Mouse (Mus musculus): Measurements from ENCODE around the gene Kcnf1. TPM values are rescaled to one million over a fixed set of nuclear protein-coding genes. Genes with fewer than 3 reads are reported as not detected.

Gene Kcnf1
- polyA plus RNA-seq, 1 experiment from 2014 or later: 1.9 TPM

GRCm38 (mm10) chr12:17198621-17199020 lies 21.9 kb upstream of the Kcnf1 start:
- H3K27me3 ChIP-seq (replicated peaks; ENCODE audit: control insufficient read depth, insufficient read depth, low read length): no peaks in the 10 kb centered on the region
- H3K4me2 ChIP-seq (ENCODE audit: low read length): no peak overlapping the region
- H3K27ac ChIP-seq (ENCODE audit: low read depth, low read length): no peak overlapping the region
- DNase-seq (ENCODE audit: low spot score) (no peak), ATAC-seq (no peak)
- H3K9me3 ChIP-seq (replicated peaks; ENCODE audit: control insufficient read depth, low read length): no peaks in the 10 kb centered on the region
- no peaks in the 10 kb centered on the region for H3K4me1 ChIP-seq (ENCODE audit: control insufficient read depth, insufficient read depth, low read length)
- 94% methylated on average over 5 of the region's 5 CpGs for WGBS
- H3K4me3 ChIP-seq (ENCODE audit: low read depth, low read length): no peak overlapping the region
- no peaks in the 10 kb centered on the region for H3K36me3 ChIP-seq (ENCODE audit: control insufficient read depth, insufficient read depth, low read length)
- no peak overlapping the region for H3K9ac ChIP-seq (ENCODE audit: low read length)

DNA sequence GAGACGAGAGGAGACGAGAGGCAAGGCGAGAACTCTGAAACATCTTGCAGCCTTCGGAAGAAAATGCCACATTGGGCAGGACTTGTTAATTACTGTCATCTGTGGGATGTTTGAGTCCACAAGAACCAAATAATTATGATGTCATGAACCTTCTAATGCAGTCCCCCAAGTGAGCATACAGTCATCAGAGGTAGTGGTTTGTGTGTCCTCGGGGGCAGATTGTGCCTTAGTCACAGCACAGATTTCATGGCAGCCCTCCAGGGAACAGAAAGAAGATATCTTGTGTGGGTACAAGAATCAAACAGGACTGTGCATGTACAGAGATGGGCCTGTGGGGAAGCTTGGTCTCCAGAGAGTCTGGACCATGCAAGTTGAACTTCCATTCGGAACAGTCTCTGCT lies 17.5 kb upstream of the Kcnf1 start:
- ATAC-seq (no peak), DNase-seq (ENCODE audit: low spot score) (no peak)
- no peaks in the 10 kb centered on the region for H3K9me3 ChIP-seq (replicated peaks; ENCODE audit: control insufficient read depth, low read length)
- 93% methylated on average over 6 of the region's 6 CpGs for WGBS
- H3K9ac ChIP-seq (ENCODE audit: low read length): no peak overlapping the region
- H3K4me2 ChIP-seq (ENCODE audit: low read length): no peak overlapping the region
- no peaks in the 10 kb centered on the region for H3K4me1 ChIP-seq (ENCODE audit: control insufficient read depth, insufficient read depth, low read length)
- H3K36me3 ChIP-seq (ENCODE audit: control insufficient read depth, insufficient read depth, low read length): no peaks in the 10 kb centered on the region
- no peaks in the 10 kb centered on the region for H3K27me3 ChIP-seq (replicated peaks; ENCODE audit: control insufficient read depth, insufficient read depth, low read length)
- no peak overlapping the region for H3K27ac ChIP-seq (ENCODE audit: low read depth, low read length)
- H3K4me3 ChIP-seq (ENCODE audit: low read depth, low read length): no peak overlapping the region

GRCm38 (mm10) chr12:17193311-17193710 lies 16.6 kb upstream of the Kcnf1 start:
- WGBS: 93% methylated on average over 1 of the region's 1 CpGs
- H3K9ac ChIP-seq (ENCODE audit: low read length): no peak overlapping the region
- no peaks in the 10 kb centered on the region for H3K36me3 ChIP-seq (ENCODE audit: control insufficient read depth, insufficient read depth, low read length)
- no peaks in the 10 kb centered on the region for H3K27me3 ChIP-seq (replicated peaks; ENCODE audit: control insufficient read depth, insufficient read depth, low read length)
- no peaks in the 10 kb centered on the region for H3K9me3 ChIP-seq (replicated peaks; ENCODE audit: control insufficient read depth, low read length)
- H3K4me2 ChIP-seq (ENCODE audit: low read length): no peak overlapping the region
- H3K4me3 ChIP-seq (ENCODE audit: low read depth, low read length): no peak overlapping the region
- DNase-seq (ENCODE audit: low spot score) (no peak), ATAC-seq (no peak)
- H3K4me1 ChIP-seq (ENCODE audit: control insufficient read depth, insufficient read depth, low read length): no peaks in the 10 kb centered on the region
- no peak overlapping the region for H3K27ac ChIP-seq (ENCODE audit: low read depth, low read length)

- Histone ChIP-seq H3K4me2 (ENCODE audit: low read length) (no peak overlapping the region), H3K27ac (ENCODE audit: low read depth, low read length) (no peak overlapping the region), H3K27me3 (replicated peaks; ENCODE audit: control insufficient read depth, insufficient read depth, low read length) (no peaks in the 10 kb centered on the region), H3K9me3 (replicated peaks; ENCODE audit: control insufficient read depth, low read length) (no peaks in the 10 kb centered on the region), H3K9ac (ENCODE audit: low read length) (no peak overlapping the region), H3K36me3 (ENCODE audit: control insufficient read depth, insufficient read depth, low read length) (no peaks in the 10 kb centered on the region), H3K4me1 (ENCODE audit: control insufficient read depth, insufficient read depth, low read length) (no peaks in the 10 kb centered on the region), H3K4me3 (ENCODE audit: low read depth, low read length) (no peak overlapping the region)
- no peak for DNase-seq (ENCODE audit: low spot score)
- no peak for ATAC-seq
- WGBS: 85% methylated on average over 2 of the region's 2 CpGs
These were observed 16.2 kb upstream of the Kcnf1 start for GRCm38 (mm10) chr12:17192887-17193286.

- DNase-seq (ENCODE audit: low spot score) (no peak), ATAC-seq (peak; percentile 55; the same call in 1 of the 2 replicates)
- 0 out of 2 replicates have a peak, but pooled peaks cover 2% of the 10 kb centered on the region for H3K4me1 ChIP-seq (ENCODE audit: control insufficient read depth, insufficient read depth, low read length)
- WGBS: 27% methylated on average over 7 of the region's 7 CpGs
- H3K27me3 ChIP-seq (replicated peaks; ENCODE audit: control insufficient read depth, insufficient read depth, low read length): no peaks in the 10 kb centered on the region
- H3K27ac ChIP-seq (ENCODE audit: low read depth, low read length): no peak overlapping the region
- H3K9me3 ChIP-seq (replicated peaks; ENCODE audit: control insufficient read depth, low read length): no peaks in the 10 kb centered on the region
- H3K9ac ChIP-seq (ENCODE audit: low read length): no peak overlapping the region
- H3K36me3 ChIP-seq (ENCODE audit: control insufficient read depth, insufficient read depth, low read length): no peaks in the 10 kb centered on the region
- H3K4me3 ChIP-seq (ENCODE audit: low read depth, low read length): no peak overlapping the region
- no peak overlapping the region for H3K4me2 ChIP-seq (ENCODE audit: low read length)
These were observed 7.7 kb upstream of the Kcnf1 start for GRCm38 (mm10) chr12:17184303-17184775.

DNA sequence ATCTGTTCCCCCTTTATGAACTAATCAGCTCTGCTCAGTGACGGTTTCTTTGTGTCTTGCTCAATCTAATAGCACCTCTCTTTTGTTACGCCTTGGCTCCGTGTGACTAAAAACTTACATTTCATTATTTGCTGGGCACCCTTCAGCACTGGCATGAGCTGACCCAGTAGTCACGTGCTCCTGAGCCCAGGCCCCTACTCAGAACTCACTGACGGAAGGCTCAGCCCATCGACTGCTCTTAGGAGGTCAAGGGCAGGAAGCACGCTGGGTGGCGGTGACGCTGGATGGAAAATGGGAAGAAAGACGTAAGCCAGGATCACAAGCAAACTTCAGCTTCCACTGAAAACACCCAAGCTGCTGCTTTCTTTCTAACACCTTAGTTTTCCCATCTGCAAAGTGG lies 7.1 kb upstream of the Kcnf1 start:
- peak; percentile 48; the same call in 1 of the 2 replicates for ATAC-seq

GRCm38 (mm10) chr12:17176041-17176756 lies 489 bp downstream of the Kcnf1 start:
- H3K27me3 ChIP-seq (replicated peaks; ENCODE audit: control insufficient read depth, insufficient read depth, low read length): peaks cover 5% of the 10 kb centered on the region
- under 1% methylated on average over 54 of the region's 54 CpGs for WGBS
- H3K27ac ChIP-seq (ENCODE audit: low read depth, low read length): peak overlapping the region; percentile 56
- peak; percentile 83 for ATAC-seq
- H3K9me3 ChIP-seq (replicated peaks; ENCODE audit: control insufficient read depth, low read length): no peaks in the 10 kb centered on the region
- peak overlapping the region; percentile 71 for H3K9ac ChIP-seq (ENCODE audit: low read length)
- DNase-seq (ENCODE audit: low spot score): peak; percentile 86
- no peaks in the 10 kb centered on the region for H3K36me3 ChIP-seq (ENCODE audit: control insufficient read depth, insufficient read depth, low read length)
- H3K4me3 ChIP-seq (ENCODE audit: low read depth, low read length): peak overlapping the region; percentile 46
- no peaks in the 10 kb centered on the region; the same call in 1 of the 2 replicates for H3K4me1 ChIP-seq (ENCODE audit: control insufficient read depth, insufficient read depth, low read length)
- peak overlapping the region; percentile 94 for H3K4me2 ChIP-seq (ENCODE audit: low read length)

More for the DNA sequence above, 7.1 kb upstream of the Kcnf1 start:
- 31% methylated on average over 10 of the region's 10 CpGs for WGBS
- Histone ChIP-seq H3K9ac (ENCODE audit: low read length) (no peak overlapping the region), H3K36me3 (ENCODE audit: control insufficient read depth, insufficient read depth, low read length) (no peaks in the 10 kb centered on the region), H3K4me1 (ENCODE audit: control insufficient read depth, insufficient read depth, low read length) (0 out of 2 replicates have a peak, but pooled peaks cover 2% of the 10 kb centered on the region), H3K4me2 (ENCODE audit: low read length) (no peak overlapping the region), H3K27me3 (replicated peaks; ENCODE audit: control insufficient read depth, insufficient read depth, low read length) (no peaks in the 10 kb centered on the region), H3K4me3 (ENCODE audit: low read depth, low read length) (no peak overlapping the region), H3K27ac (ENCODE audit: low read depth, low read length) (no peak overlapping the region), H3K9me3 (replicated peaks; ENCODE audit: control insufficient read depth, low read length) (no peaks in the 10 kb centered on the region)
- DNase-seq (ENCODE audit: low spot score): no peak

- Histone ChIP-seq H3K27me3 (replicated peaks; ENCODE audit: control insufficient read depth, insufficient read depth, low read length) (peaks cover 5% of the 10 kb centered on the region), H3K36me3 (ENCODE audit: control insufficient read depth, insufficient read depth, low read length) (no peaks in the 10 kb centered on the region), H3K4me3 (ENCODE audit: low read depth, low read length) (peak overlapping the region; percentile 46), H3K27ac (ENCODE audit: low read depth, low read length) (no peak overlapping the region), H3K4me2 (ENCODE audit: low read length) (peak overlapping the region; percentile 94), H3K4me1 (ENCODE audit: control insufficient read depth, insufficient read depth, low read length) (no peaks in the 10 kb centered on the region; the same call in 1 of the 2 replicates), H3K9me3 (replicated peaks; ENCODE audit: control insufficient read depth, low read length) (no peaks in the 10 kb centered on the region), H3K9ac (ENCODE audit: low read length) (peak overlapping the region; percentile 71)
- WGBS: 22% methylated on average over 25 of the region's 25 CpGs
- DNase-seq (ENCODE audit: low spot score) (no peak), ATAC-seq (no peak)
These were observed 1.1 kb downstream of the Kcnf1 start for GRCm38 (mm10) chr12:17175531-17175951.

GRCm38 (mm10) chr12:17175124-17175523 lies 1.6 kb downstream of the Kcnf1 start:
- H3K4me1 ChIP-seq (ENCODE audit: control insufficient read depth, insufficient read depth, low read length): no peaks in the 10 kb centered on the region; the same call in 1 of the 2 replicates
- no peaks in the 10 kb centered on the region for H3K36me3 ChIP-seq (ENCODE audit: control insufficient read depth, insufficient read depth, low read length)
- H3K4me3 ChIP-seq (ENCODE audit: low read depth, low read length): peak overlapping the region; percentile 46
- ATAC-seq (no peak), DNase-seq (ENCODE audit: low spot score) (no peak)
- peak overlapping the region; percentile 94 for H3K4me2 ChIP-seq (ENCODE audit: low read length)
- peaks cover 5% of the 10 kb centered on the region for H3K27me3 ChIP-seq (replicated peaks; ENCODE audit: control insufficient read depth, insufficient read depth, low read length)
- no peaks in the 10 kb centered on the region for H3K9me3 ChIP-seq (replicated peaks; ENCODE audit: control insufficient read depth, low read length)
- WGBS: 85% methylated on average over 20 of the region's 20 CpGs
- no peak overlapping the region for H3K27ac ChIP-seq (ENCODE audit: low read depth, low read length)
- no peak overlapping the region for H3K9ac ChIP-seq (ENCODE audit: low read length)

Data from forebrain, embryonic 14.5 days (tissue).